Mouse (Mus musculus) stomach, embryonic 14.5 days (tissue): ENCODE results near the gene Nmt1. TPM values are rescaled to one million over a fixed set of nuclear protein-coding genes. Genes with fewer than 3 reads are reported as not detected.

Source experiments
- ATAC-seq: fragments of 200-750 bp; cut with Nextera tagmentation; 2 replicates; pipeline ENCODE4 v1.8.0; 2017; ENCODE audit warnings: low read depth, moderate TSS enrichment; ENCODE audit not compliant: insufficient number of reproducible peaks, insufficient read depth, low FRiP score
- H3K27ac ChIP-seq: fragments of 300-500 bp; sonication (generic); 2 replicates; pipeline ENCODE4 v1.5.1; 2014; ENCODE audit warnings: mild to moderate bottlenecking, low read length, moderate library complexity, mixed read lengths
- H3K27me3 ChIP-seq: fragments of 300-500 bp; sonication (generic); 2 replicates; pipeline ENCODE4 v1.6.1; 2014; ENCODE audit warnings: low read length, control low read depth, mixed read lengths; ENCODE audit not compliant: control insufficient read depth, insufficient read depth
- H3K36me3 ChIP-seq: fragments of 300-500 bp; sonication (generic); 2 replicates; pipeline ENCODE4 v1.6.1; 2014; ENCODE audit warnings: mild to moderate bottlenecking, control low read depth, low read length, moderate library complexity, mixed read lengths; ENCODE audit not compliant: control insufficient read depth, insufficient read depth
- H3K4me1 ChIP-seq: fragments of 300-500 bp; sonication (generic); 2 replicates; pipeline ENCODE4 v1.6.1; 2014; ENCODE audit warnings: low read length, control low read depth, mixed read lengths; ENCODE audit not compliant: control insufficient read depth, insufficient read depth
- H3K4me2 ChIP-seq: fragments of 300-500 bp; sonication (generic); replicated peaks from 2 replicates; pipeline ENCODE4 v1.6.1; 2014; ENCODE audit warnings: low read depth, low read length, control low read depth
- H3K4me3 ChIP-seq: fragments of 300-500 bp; sonication (generic); 2 replicates; pipeline ENCODE4 v1.5.1; 2014; ENCODE audit warnings: low read depth, low read length, control low read depth
- H3K9ac ChIP-seq: fragments of 300-500 bp; sonication (generic); replicated peaks from 2 replicates; pipeline ENCODE4 v1.6.1; 2014; ENCODE audit warnings: low read depth, mild to moderate bottlenecking, control low read depth, low read length, moderate library complexity, mixed read lengths
- H3K9me3 ChIP-seq: fragments of 300-500 bp; sonication (generic); 2 replicates; pipeline ENCODE4 v1.6.1; 2016; ENCODE audit warnings: low read depth, low read length, control low read depth; ENCODE audit not compliant: control insufficient read depth
- WGBS: fragments of 180-500 bp; shearing (Covaris S2); extraction: QIAGEN DNeasy Blood & Tissue Kit; methylation state at CpG from one replicate; pipeline ENCODE4 v1.1.7; 2014; 5-methylcytosine and 5-hydroxymethylcytosine counted together
- polyA plus RNA-seq: library from polyadenylated mRNA; unstranded; fragments of >200 nt; fragmentation: Nextera tagmentation; extraction: Ambion mirVana; gene quantifications from 2 replicates; pipeline ENCODE4 v1.2.1, GENCODE M21; 2014

The Nmt1 gene
- polyA plus RNA-seq, 1 experiment from 2014 or later, result 55.1 TPM

DNA sequence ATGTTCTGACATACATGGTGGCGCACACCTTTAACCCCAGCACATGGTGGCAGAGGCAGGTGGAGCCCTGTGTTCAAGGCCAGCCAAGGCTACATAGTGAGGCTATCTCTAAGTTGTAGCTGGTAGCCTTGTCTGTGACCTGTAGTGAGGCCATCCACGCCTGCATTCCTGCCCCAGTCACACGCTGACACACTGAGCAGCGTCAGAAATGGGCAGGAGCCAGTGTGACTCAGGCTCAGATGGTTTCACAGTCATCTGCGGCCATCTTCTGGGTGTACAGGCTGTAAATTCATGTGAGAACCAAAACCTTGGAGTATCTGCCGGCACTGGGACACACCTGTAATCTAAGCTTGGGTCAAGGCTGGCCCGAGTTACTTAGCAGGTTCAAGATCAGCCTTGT lies 28.6 kb downstream of the Nmt1 start:
- H3K9me3 ChIP-seq, result no peaks in the 10 kb centered on the region
- no peak overlapping the region for H3K27ac ChIP-seq
- no peak for ATAC-seq
- no peaks in the 10 kb centered on the region for H3K4me1 ChIP-seq
- no peaks in the 10 kb centered on the region for H3K27me3 ChIP-seq
- WGBS, result 94% methylated on average over 7 of the region's 7 CpGs
- no peak overlapping the region for H3K9ac ChIP-seq
- H3K4me2 ChIP-seq, result no peak overlapping the region
- H3K4me3 ChIP-seq, result no peak overlapping the region
- H3K36me3 ChIP-seq, result peaks cover 68% of the 10 kb centered on the region

GRCm38 (mm10) chr11:103058499-103059085 lies 30.6 kb downstream of the Nmt1 start:
- no peak overlapping the region for H3K9ac ChIP-seq
- H3K4me1 ChIP-seq, result no peaks in the 10 kb centered on the region
- H3K36me3 ChIP-seq, result peaks cover 69% of the 10 kb centered on the region
- WGBS, result 60% methylated on average over 3 of the region's 3 CpGs
- H3K27ac ChIP-seq, result no peak overlapping the region
- no peak overlapping the region for H3K4me3 ChIP-seq
- no peak overlapping the region for H3K4me2 ChIP-seq
- no peaks in the 10 kb centered on the region for H3K9me3 ChIP-seq
- no peak for ATAC-seq
- no peaks in the 10 kb centered on the region for H3K27me3 ChIP-seq

- H3K9me3 ChIP-seq, result no peaks in the 10 kb centered on the region
- no peak for ATAC-seq
- H3K4me3 ChIP-seq, result no peak overlapping the region
- 93% methylated on average over 14 of the region's 14 CpGs for WGBS
- peaks cover 69% of the 10 kb centered on the region for H3K36me3 ChIP-seq
- H3K27ac ChIP-seq, result no peak overlapping the region
- no peaks in the 10 kb centered on the region for H3K4me1 ChIP-seq
- H3K9ac ChIP-seq, result no peak overlapping the region
- H3K4me2 ChIP-seq, result no peak overlapping the region
- no peaks in the 10 kb centered on the region for H3K27me3 ChIP-seq
Measured at GRCm38 (mm10) chr11:103066191-103067050, 38.4 kb downstream of the Nmt1 start.

GRCm38 (mm10) chr11:103067051-103067361 lies 39.0 kb downstream of the Nmt1 start:
- no peak for ATAC-seq
- Histone ChIP-seq H3K4me2 (no peak overlapping the region), H3K9ac (no peak overlapping the region), H3K4me1 (no peaks in the 10 kb centered on the region), H3K36me3 (peaks cover 66% of the 10 kb centered on the region), H3K27me3 (no peaks in the 10 kb centered on the region), H3K9me3 (no peaks in the 10 kb centered on the region), H3K27ac (no peak overlapping the region), H3K4me3 (no peak overlapping the region)
- WGBS, result 90% methylated on average over 6 of the region's 6 CpGs

GRCm38 (mm10) chr11:103067457-103068001 lies 39.5 kb downstream of the Nmt1 start:
- no peak overlapping the region for H3K9ac ChIP-seq
- no peak for ATAC-seq
- no peaks in the 10 kb centered on the region for H3K4me1 ChIP-seq
- 81% methylated on average over 8 of the region's 8 CpGs for WGBS
- no peak overlapping the region for H3K4me3 ChIP-seq
- no peaks in the 10 kb centered on the region for H3K27me3 ChIP-seq
- no peak overlapping the region for H3K4me2 ChIP-seq
- H3K36me3 ChIP-seq, result peaks cover 63% of the 10 kb centered on the region
- H3K27ac ChIP-seq, result no peak overlapping the region
- H3K9me3 ChIP-seq, result no peaks in the 10 kb centered on the region

- no peak overlapping the region for H3K4me3 ChIP-seq
- H3K4me1 ChIP-seq, result no peaks in the 10 kb centered on the region
- peaks cover 58% of the 10 kb centered on the region for H3K36me3 ChIP-seq
- no peak overlapping the region for H3K4me2 ChIP-seq
- no peaks in the 10 kb centered on the region for H3K27me3 ChIP-seq
- 93% methylated on average over 4 of the region's 4 CpGs for WGBS
- H3K9ac ChIP-seq, result no peak overlapping the region
- H3K27ac ChIP-seq, result no peak overlapping the region
- H3K9me3 ChIP-seq, result no peaks in the 10 kb centered on the region
- no peak for ATAC-seq
Measured at GRCm38 (mm10) chr11:103068272-103068671, 40.3 kb downstream of the Nmt1 start.

DNA sequence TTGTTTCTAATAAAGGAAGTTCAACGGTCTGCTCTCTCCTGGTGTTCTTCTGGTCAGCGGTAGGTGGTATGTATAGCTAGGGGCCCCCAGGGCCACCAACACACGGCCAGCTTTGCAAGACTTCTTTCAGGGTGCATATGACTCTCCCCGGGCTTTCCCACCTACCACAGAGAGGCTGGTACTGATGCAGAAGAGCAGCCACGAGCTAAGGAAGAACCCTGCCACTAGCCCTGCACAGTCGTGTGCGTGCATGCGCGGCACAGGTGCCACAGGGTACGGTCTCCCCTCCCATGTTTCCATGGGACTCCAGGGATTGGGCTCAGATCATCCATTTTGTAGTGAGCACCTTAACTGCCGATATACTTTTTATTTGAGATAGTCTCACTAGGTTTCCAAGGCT lies 40.9 kb downstream of the Nmt1 start:
- peaks cover 52% of the 10 kb centered on the region for H3K36me3 ChIP-seq

GRCm38 (mm10) chr11:103069731-103070130 lies 41.7 kb downstream of the Nmt1 start:
- no peaks in the 10 kb centered on the region for H3K4me1 ChIP-seq
- WGBS, result 98% methylated on average over 2 of the region's 2 CpGs
- peaks cover 44% of the 10 kb centered on the region for H3K36me3 ChIP-seq
- H3K9me3 ChIP-seq, result no peaks in the 10 kb centered on the region
- no peak overlapping the region for H3K27ac ChIP-seq
- H3K9ac ChIP-seq, result no peak overlapping the region
- H3K4me2 ChIP-seq, result no peak overlapping the region
- H3K4me3 ChIP-seq, result no peak overlapping the region
- ATAC-seq, result no peak
- no peaks in the 10 kb centered on the region for H3K27me3 ChIP-seq

More for the DNA sequence above, 40.9 kb downstream of the Nmt1 start:
- Histone ChIP-seq H3K9me3 (no peaks in the 10 kb centered on the region), H3K4me1 (no peaks in the 10 kb centered on the region), H3K9ac (no peak overlapping the region), H3K4me3 (no peak overlapping the region), H3K27me3 (no peaks in the 10 kb centered on the region), H3K4me2 (no peak overlapping the region), H3K27ac (no peak overlapping the region)
- no peak for ATAC-seq
- WGBS, result 91% methylated on average over 11 of the region's 11 CpGs
